Mouse (Mus musculus) neutrophil, adult 5-6 weeks (primary cell): ENCODE data around the gene Usp3. TPM values are rescaled to one million over a fixed set of nuclear protein-coding genes. Genes with fewer than 3 reads are reported as not detected.

Experiments
- ATAC-seq: fragments of 151-379, 151-347 bp; 2 replicates; pipeline ENCODE4 v1.8.0; 2017; ENCODE audit warnings: mild to moderate bottlenecking, moderate TSS enrichment; ENCODE audit not compliant: insufficient number of reproducible peaks, poor library complexity, low FRiP score, severe bottlenecking; ENCODE audit errors: extremely low read depth
- total RNA-seq: library from RNA; stranded (forward); fragments of 200-1000 nt; gene quantifications from 2 replicates; pipeline ENCODE4 v1.2.3, GENCODE M21; 2017

The Usp3 gene
- total RNA-seq, 1 experiment from 2014 or later, result 95.1 TPM

DNA sequence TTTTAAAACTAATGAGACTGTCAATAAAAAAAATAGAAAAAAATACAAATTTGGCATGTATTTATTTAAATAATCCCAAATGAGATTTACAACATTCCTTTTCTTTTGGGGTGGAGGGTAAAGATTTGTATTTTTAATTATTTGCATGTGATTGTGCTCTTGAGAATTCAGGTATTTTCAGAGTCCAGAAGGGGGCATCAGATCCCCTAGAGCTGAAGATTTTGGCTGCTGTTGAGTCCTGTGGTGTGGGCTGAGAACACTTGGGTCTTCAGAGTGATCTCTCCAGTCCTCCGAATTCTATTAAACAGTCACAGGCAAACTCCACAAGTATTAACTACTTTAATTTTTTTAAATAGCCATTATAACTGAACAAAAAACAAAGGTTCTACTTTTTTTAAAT lies 9.7 kb downstream of the Usp3 start:
- ATAC-seq, result 0 out of 2 replicates have a peak, but pooled peaks have one; percentile 30

DNA sequence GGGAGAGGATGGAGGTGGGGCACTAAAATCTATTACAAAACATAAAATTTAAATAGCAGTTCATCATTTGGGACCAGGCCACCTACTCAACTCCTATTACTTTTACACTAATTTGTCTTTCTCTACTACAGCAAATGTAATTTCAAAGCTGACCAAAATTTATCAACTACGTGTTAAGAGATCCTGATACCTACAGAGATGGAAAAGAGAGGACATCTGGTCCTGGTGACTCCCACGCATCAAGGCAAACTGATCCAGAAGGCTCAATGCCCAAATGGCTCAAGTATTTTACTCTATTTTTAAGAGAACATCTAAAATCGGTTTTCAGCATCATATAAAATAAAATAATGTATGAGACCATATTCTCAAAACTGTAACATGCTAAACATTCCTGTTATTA lies 11.2 kb downstream of the Usp3 start:
- ATAC-seq, result no peak

DNA sequence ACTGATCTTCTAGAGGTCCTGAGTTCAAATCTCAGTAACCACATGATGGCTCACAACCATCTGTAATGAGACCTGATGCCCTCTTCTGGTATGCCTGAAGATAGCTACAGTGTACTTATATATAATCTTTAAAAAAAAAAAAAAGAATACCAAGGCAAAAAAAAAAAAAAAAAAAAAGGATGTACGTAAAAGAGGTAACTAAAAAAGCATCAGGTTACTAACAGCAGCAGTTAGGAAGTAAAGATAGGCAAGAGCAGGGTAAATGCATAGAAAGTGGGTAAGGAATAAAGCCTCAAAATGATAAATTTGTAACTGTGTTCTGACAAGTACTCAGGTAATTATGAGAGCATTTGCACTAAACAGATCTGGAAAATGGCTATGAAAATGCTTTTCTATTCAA lies 12.2 kb downstream of the Usp3 start:
- no peak for ATAC-seq

DNA sequence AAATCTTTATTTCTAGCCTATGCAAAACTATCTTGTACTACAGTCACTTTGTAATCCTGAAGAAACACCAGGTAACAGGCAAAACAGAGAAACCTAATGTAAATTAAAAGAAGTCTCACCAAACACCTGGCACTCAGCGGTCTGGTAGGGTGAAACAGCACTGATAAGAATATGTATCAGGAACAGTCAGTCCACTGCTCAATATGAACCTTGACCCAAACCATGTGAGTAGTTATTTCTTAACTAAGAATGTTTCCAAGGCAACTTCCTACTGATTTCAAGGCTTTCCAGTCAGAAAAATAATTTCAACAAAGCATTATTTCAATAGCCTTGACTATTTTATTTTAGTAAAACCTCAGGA lies 17.1 kb downstream of the Usp3 start:
- no peak for ATAC-seq

DNA sequence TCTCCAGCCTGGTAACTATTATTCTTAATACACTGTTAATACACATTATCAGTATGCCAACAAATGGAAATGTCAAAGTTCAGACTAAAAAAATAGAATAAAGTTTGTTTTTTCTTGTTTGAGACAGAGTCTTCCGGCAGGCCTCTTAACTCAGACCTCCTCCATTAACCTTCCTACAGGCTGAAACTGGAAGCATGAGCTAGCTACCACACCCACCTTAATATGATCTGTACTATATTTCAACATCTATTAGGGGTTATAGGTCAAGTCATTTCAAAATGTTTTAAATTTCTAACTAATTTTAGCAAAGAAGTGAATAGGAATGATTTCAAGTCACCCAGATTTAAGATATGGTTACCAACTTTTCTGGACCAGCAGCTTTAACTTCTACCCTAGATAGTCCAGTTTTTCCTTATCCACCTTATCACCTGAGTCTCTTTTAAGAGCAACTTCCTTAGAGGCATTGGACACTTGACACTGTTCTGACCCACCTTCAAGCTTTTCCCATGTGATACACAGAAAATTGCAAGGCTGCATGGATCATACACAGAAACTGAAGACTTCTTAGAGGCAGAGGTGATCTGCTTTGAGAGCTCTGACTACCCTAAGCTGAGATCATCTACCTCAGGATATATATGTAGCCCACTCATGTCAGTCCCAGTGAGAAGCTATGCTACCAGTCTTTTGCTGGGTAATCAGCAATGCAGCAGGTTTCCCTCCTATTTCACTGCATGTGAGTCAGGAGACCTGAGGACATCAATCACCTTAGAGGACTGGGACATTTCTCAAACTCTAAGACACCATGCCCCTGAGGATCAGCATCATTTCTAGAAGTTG lies 17.7 kb downstream of the Usp3 start:
- no peak for ATAC-seq

DNA sequence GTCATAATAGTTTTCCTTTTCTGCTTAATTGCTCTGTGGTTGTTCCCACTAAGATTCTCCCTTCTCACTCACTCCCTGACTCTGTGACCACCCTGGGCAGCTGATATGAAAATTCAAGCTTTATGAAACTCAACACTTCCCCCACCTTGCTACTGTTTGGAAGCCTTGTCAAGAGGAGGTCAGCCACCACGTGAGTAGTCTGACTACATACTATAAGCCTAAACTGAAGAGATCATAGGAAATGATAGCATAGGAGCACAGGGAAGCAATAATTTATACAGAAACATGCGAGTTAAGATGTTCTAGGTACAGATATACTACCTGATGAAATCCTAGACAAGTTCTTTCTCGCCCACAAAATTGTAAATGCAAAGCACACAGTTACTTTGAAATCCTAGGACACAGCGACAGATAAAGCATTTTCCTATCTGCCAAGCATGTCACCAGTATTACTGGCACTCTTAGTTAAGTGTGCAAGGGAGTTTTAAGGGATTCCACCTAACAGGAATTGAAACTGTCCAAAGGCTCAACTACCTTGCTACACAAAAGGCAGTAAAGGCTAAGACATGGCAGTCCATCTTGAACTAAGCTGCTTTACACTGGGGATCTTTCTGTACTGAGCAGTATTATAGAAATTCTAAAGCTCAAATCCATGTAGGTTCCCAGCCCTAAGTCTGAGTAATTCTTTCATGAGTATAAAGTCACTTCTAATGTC lies 20.8 kb downstream of the Usp3 start:
- ATAC-seq, result no peak

DNA sequence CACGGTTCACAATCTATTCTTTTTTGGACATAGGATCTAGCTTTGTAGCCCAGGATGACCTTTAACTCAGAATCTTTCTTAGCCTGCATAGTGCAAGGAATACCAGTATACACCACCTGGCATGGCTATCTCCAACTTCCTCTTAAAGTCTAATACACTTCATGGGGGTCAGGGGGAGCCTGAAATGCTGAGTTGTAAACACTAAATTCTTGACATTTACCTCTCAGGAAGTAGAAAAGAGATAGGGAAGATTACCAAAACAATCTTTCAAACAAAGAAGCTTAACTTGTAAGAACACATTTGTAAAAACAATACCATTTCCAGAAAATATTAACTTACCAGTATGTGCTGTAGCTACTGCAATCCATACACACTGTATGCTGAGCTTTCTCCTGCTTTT lies 30.7 kb downstream of the Usp3 start:
- ATAC-seq, result no peak

DNA sequence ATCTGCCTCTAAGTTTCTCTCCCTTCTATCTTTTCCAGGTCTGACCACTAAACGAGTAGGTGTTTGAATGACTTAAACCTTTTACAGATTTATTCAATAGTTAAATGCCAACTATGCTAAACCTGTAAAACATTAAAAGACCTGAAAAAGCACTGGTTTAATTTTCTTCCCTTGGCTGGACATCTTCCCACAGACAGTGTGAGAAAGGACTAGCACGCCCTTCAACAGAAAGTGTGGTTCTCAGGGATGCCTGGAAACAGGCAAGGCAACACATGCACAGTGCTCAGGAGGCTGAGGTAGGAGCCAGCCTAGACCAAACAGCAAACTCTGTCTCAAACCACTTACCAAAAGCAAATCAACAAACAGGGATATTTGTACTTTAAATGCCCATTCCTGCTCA lies 31.4 kb downstream of the Usp3 start:
- ATAC-seq, result no peak

DNA sequence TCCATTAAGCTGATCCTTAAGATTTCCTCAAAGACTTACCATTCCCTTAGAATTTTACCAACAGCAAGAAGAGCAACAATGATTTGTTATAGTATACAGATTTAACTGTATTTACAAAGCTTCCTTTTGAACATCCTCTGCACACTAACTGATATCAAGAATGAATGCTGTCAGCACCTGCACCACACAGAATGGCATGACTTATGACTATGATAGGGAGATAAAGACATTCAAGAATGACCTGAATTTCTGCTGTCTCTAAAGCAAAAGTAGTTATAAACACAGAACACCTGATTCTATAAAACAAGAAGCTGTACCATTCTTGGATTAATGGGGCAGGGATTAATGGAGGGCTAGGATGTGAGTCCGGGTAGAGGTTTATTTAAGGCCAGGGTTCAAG lies 32.2 kb downstream of the Usp3 start:
- ATAC-seq, result no peak

DNA sequence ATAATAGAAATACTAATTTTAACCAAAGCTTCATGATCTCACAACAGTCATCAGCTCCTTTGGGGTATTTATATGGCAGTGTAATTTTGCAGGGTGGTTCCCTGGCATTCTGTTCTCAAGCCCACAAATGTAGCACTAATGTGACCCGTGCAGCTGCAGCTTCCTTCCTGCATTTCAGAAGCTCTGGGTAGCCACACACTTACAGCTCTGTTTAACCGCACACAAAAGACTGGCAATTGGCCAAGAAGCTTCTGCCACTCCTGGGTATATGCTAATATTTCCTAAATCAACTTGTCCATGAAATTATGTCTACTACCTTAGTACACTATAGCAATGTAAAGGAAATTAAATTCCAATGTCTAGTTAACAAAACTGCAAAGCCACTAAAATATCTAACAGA lies 32.6 kb downstream of the Usp3 start:
- no peak for ATAC-seq

DNA sequence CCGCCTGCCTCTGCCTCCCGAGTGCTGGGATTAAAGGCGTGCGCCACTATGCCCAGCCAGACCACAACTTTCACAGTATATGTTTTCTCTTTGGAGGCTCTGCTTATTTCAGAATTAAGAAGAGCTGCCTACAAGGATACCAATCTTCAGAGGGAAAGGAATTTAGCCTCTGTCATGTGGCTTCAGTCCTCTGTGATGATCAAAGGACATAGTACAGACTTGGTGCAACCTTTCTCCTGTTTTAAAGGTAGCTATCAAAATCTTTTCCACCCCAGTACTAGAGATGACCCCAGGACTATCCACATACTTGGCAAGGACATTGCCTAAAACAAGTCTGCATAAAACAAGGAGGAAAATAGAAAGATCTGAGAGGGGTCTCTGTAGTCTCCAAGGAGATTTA lies 34.0 kb downstream of the Usp3 start:
- ATAC-seq, result no peak

DNA sequence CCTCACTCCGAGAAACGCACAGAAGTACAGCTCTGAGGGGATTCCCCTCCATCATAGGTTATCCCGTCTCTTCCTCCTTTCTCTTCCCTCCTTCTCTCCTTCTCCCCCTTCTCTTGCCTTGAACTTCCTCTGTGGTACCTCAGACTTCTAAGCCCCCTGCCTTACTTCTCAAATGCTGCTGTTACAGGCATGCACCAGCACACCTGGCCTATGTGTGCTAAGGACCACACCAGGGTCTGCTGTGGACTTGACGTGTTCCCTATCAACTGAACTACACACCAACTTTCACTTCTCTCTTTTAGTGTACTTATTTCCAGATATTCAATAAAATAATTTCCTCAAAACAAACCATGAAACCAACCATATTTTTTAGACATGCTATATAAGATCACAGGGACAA lies 50.2 kb downstream of the Usp3 start:
- ATAC-seq, result no peak

DNA sequence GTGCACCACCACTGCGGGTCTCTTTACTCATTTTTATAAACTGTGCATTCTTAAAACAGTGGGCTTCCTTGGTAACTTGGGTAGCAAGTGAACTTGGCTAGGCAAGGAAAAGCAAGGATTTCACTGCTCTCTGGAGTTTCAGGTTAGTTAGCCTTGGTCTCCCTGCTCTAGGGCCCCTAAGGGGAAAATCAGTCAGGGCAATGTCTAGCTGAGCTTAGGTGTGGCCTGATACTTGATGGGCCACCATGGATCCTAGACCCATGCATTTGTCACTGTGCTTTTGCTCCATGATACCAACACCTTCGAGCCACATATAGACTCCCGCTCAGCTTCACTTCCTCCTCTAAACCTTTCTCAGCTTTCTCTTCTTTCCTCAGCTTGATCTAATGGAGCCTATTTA lies 71.3 kb downstream of the Usp3 start:
- no peak for ATAC-seq

DNA sequence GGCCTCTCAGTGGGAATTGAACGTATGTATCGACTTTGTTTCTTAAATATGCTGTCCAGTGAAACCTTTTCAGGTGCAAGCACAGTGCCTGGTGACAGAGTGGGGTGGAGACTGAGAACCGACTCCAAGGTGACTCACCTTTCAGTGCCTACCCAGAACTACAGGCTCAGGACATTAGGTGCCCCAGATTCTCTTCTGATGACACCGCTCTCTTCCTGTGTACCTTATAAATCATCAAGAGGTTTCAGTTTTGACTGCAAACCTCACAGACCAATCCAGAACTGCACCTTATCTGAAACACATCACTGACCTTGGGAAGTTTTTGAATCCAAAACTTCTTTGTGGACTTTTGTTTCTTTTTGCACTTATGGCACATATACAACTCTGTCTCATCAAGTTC lies 72.6 kb downstream of the Usp3 start:
- ATAC-seq, result no peak

DNA sequence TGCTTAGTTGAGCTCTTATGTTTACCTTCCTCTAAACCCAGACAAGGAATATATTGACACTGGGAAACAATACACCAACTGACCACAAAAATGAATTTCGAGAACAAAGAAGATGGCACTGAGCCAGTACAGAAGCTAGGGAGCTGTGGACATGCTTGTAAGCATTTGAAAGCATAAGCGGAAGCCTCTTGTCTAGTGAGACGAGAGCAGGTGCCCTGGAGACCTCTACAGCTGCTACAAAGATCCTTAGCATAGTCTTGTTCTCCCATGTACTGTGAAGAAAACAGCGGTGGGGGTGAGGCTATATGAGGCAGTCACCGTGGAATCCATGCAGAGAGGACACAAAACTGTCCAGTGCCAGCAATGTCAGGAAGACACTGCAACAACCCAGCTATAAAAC lies 74.0 kb downstream of the Usp3 start:
- ATAC-seq, result no peak

DNA sequence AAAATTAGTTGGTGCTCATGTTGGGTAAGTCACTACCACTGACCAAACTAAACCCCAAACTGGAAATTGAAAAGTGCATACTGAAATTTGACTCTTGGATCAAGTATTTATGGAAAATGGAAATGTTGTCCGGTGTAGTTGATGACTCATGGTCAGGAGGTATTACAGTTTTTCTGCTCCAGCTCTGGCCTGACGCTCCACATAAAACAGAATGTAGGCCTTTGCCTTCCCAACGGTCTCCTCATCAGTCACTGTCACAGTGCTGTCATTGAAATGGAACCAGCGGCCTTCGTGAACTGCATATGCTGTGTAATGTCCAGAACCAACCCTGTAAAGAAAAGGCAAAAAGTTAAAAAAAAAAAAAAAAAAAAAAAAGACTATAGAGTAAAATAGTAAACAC lies 74.7 kb downstream of the Usp3 start:
- no peak for ATAC-seq

DNA sequence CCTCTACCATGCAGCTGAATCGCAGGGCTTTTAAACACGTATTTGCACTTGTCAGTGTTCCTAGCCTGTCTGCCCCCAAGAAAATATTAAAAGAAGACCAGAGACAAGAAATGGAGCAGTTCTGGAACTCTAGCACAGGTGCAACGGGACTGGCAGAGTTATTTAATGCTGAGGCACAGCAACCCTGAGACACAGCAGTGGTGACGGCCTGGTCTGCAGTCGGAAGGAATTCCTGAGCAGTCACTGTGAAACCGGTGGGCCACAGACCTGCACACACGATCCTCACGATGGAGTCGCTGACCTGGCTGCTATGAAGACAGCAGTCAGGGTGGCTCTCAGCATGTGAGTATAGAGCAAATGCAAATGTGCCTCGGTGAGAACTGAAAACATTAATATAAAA lies 75.2 kb downstream of the Usp3 start:
- no peak for ATAC-seq

DNA sequence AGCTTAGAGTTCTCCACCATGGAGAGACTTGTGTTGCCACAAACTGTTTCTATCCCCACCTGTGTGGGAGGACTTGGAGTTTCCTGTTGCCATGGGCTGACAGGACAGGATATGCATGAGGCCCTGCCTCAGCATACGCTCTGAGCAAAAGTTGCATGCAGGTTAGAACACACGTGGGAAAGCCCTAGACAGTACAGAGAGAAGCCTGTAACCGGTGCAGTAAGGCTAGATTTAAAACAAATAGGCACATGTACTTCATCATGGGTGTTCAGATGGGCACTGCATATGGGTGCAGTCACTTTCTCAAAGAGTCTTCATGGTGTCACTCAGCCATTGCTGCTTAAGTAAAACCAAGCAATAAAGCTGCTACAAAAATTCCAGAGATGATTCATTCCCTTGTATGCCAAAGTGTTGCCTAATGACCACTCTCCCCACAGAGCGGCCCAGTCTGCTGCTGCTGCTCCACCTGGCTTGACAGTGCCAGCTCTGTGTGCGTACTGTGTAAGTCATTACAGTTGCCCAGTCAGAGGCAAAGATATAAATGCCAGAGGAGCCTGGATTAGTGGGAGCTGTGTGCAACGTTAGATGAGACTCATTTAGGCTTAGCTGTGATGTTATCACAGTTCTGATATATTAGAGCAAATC lies 76.5 kb downstream of the Usp3 start:
- ATAC-seq, result no peak

DNA sequence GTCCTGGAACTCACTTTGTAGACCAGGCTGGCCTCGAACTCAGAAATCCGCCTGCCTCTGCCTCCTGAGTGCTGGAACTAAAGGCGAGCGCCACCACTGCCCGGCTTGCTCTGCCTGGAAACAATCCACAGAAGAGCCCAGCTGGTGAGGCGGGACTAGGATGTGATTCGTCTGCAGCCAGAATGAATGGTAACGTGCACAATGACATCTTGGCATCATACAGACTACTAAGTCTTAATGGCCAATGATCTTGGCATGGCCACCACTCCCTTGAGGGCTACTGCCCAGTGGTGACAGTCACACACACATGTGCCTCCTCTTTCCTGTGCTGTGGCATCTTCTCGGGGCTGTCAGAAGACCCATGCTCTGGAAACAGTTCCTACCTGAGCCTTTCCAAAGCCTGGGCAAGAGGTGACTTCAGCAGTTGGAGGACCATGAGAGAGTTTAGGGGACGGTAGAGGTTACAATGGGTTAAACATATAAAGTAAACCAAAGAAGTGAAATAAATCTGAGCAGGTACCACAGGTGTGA lies 77.2 kb downstream of the Usp3 start:
- ATAC-seq, result no peak

DNA sequence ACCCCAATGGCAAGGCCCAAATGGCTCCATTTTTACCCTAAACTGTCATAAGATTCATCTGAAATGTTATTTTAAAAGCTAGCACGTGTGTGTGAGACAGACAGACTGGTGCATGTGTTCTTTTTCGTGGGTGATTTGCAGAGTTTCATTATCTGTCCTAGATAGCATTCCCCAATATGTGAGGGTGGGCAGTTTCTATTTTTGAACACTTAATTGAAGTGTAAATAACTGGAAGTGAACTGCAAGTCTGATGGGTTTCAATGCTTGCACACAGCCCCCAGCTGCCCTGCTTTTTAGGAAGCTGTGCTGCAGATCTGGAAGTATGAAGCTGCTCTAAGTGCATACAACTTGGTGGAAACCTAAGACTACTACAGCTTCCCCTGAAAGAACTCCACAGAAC lies 77.8 kb downstream of the Usp3 start:
- ATAC-seq, result no peak
